ENCODE assay signal across 19 mouse cellular contexts in genomic region chr17:27502736-27503445, GRCm38 (mm10). TPM values are rescaled to one million over a fixed set of nuclear protein-coding genes. Genes with fewer than 3 reads are reported as not detected.
DNase-seq lines count a peak whose midpoint lies in the region; ATAC-seq and TF ChIP-seq lines count a peak whose summit lies in the region.
"Had no signal": no experiment of that assay in that cellular context is flagged by ENCODE, and none has a peak within 500 bp of the region (broad histone marks: within the 10 kb centered on the region; RNA-seq: fewer than 3 reads in every experiment).

No protein-coding gene starts in this region.

- WGBS in midbrain, embryonic 10.5 days, result 54% methylated on average over 31 of the region's 31 CpGs
- WGBS in midbrain, postnatal 0 days, result 70% methylated on average over 31 of the region's 31 CpGs
- 76% methylated on average over 31 of the region's 31 CpGs for WGBS in forebrain, embryonic 15.5 days
- WGBS in midbrain, embryonic 14.5 days, result 63% methylated on average over 31 of the region's 31 CpGs
- 95% methylated on average over 31 of the region's 31 CpGs for WGBS in thymus, adult 2 months

- no peaks in the 10 kb centered on the region for H3K9me3 ChIP-seq in midbrain, embryonic 10.5 days (replicated peaks)
- no peaks in the 10 kb centered on the region for H3K9me3 ChIP-seq in midbrain, postnatal 0 days (ENCODE audit: low read length)
- no peaks in the 10 kb centered on the region for H3K9me3 ChIP-seq in forebrain, embryonic 15.5 days
- no peaks in the 10 kb centered on the region for H3K9me3 ChIP-seq in midbrain, embryonic 14.5 days (ENCODE audit: control insufficient read depth, low read length)
- H3K9me3 ChIP-seq: embryonic facial prominence, embryonic 13.5 days; intestine, embryonic 15.5 days had no signal

- H3K4me2 ChIP-seq in midbrain, postnatal 0 days (ENCODE audit: low read depth, low read length, poor library complexity, severe bottlenecking), result no peak overlapping the region
- H3K4me2 ChIP-seq in forebrain, embryonic 15.5 days (replicated peaks), result no peak overlapping the region
- 0 out of 2 replicates have a peak overlapping the region, but pooled peaks have one; percentile 38 for H3K4me2 ChIP-seq in midbrain, embryonic 14.5 days (ENCODE audit: low read length)

- peak; percentile 34 for DNase-seq in cerebellum, adult 11 months
- DNase-seq in cerebellum, postnatal 4 days (ENCODE audit: low spot score in 2 of 2), result no peak
- DNase-seq in midbrain, embryonic 10.5 days (ENCODE audit: low spot score), result no peak
- no peak for DNase-seq in midbrain, postnatal 0 days (ENCODE audit: low spot score)
- no peak for DNase-seq in midbrain, embryonic 14.5 days
- DNase-seq in spleen, postnatal 14 days (ENCODE audit: low spot score in 2 of 2), result no peak
- no peak for DNase-seq in thymus, adult 2 months
- DNase-seq: gastrocnemius, postnatal 10 days; heart, postnatal 10 days; liver; lung, adult 18-20 months; lung, postnatal 4 days; spleen, adult 18-20 months had no signal

- peaks cover 100% of the 10 kb centered on the region for H3K4me1 ChIP-seq in midbrain, embryonic 10.5 days
- peaks cover 13% of the 10 kb centered on the region for H3K4me1 ChIP-seq in midbrain, postnatal 0 days (ENCODE audit: insufficient read depth, low read length)
- peaks cover 40% of the 10 kb centered on the region for H3K4me1 ChIP-seq in forebrain, embryonic 15.5 days
- peaks cover 61% of the 10 kb centered on the region for H3K4me1 ChIP-seq in midbrain, embryonic 14.5 days (ENCODE audit: control insufficient read depth, insufficient read depth, low read length)
- H3K4me1 ChIP-seq in thymus, adult 2 months (replicated peaks; ENCODE audit: control insufficient read depth, insufficient read depth, low read length), result peaks cover 21% of the 10 kb centered on the region

- H3K4me3 ChIP-seq in midbrain, embryonic 10.5 days, result peak overlapping the region; percentile 32
- H3K4me3 ChIP-seq in midbrain, postnatal 0 days (ENCODE audit: low read depth, low read length), result no peak overlapping the region
- H3K4me3 ChIP-seq in forebrain, embryonic 15.5 days, result no peak overlapping the region
- H3K4me3 ChIP-seq in midbrain, embryonic 14.5 days (replicated peaks; ENCODE audit: low read depth, low read length), result no peak overlapping the region
- H3K4me3 ChIP-seq in thymus, adult 2 months (ENCODE audit: control insufficient read depth, insufficient read depth, low read length), result no peak overlapping the region
- H3K4me3 ChIP-seq: embryonic facial prominence, embryonic 13.5 days; intestine, embryonic 15.5 days had no signal

- TF ChIP-seq CTCF in midbrain, postnatal 0 days (IDR thresholded peaks at IDR 0.05), result no peak
- no peak for TF ChIP-seq CTCF in thymus, adult 2 months (IDR thresholded peaks at IDR 0.05; ENCODE audit: borderline replicate concordance, control insufficient read depth, extremely low read depth, insufficient read depth, low read length, poor library complexity)

- no peak for TF ChIP-seq POLR2A in thymus, adult 2 months (IDR thresholded peaks at IDR 0.05; ENCODE audit: control insufficient read depth, extremely low read depth, insufficient read depth, low read length, poor library complexity)

- ATAC-seq in midbrain, postnatal 0 days (ENCODE audit: low FRiP score), result no peak
- ATAC-seq in forebrain, embryonic 15.5 days (replicated peaks), result no peak
- no peak for ATAC-seq in midbrain, embryonic 14.5 days (ENCODE audit: low FRiP score, low TSS enrichment)
- ATAC-seq: intestine, embryonic 15.5 days; Patski had no signal

- H3K9ac ChIP-seq in midbrain, postnatal 0 days (replicated peaks; ENCODE audit: low read length, poor library complexity, severe bottlenecking), result no peak overlapping the region
- no peak overlapping the region for H3K9ac ChIP-seq in forebrain, embryonic 15.5 days (replicated peaks)
- H3K9ac ChIP-seq in midbrain, embryonic 14.5 days (replicated peaks; ENCODE audit: low read length), result no peak overlapping the region
- H3K9ac ChIP-seq: embryonic facial prominence, embryonic 13.5 days; intestine, embryonic 15.5 days had no signal

- peak overlapping the region; percentile 95 for H3K27ac ChIP-seq in midbrain, embryonic 10.5 days (replicated peaks)
- no peak overlapping the region for H3K27ac ChIP-seq in midbrain, postnatal 0 days (ENCODE audit: low read depth, low read length)
- H3K27ac ChIP-seq in forebrain, embryonic 15.5 days (replicated peaks), result peak overlapping the region; percentile 90
- peak overlapping the region; percentile 91 for H3K27ac ChIP-seq in midbrain, embryonic 14.5 days (replicated peaks; ENCODE audit: low read depth, low read length)
- no peak overlapping the region for H3K27ac ChIP-seq in thymus, adult 2 months (ENCODE audit: control insufficient read depth, insufficient read depth, low read length)
- H3K27ac ChIP-seq: intestine, embryonic 15.5 days; stomach, postnatal 0 days had no signal

- peaks cover 42% of the 10 kb centered on the region for H3K27me3 ChIP-seq in midbrain, embryonic 10.5 days (ENCODE audit: low read depth, poor library complexity, severe bottlenecking)
- H3K27me3 ChIP-seq in midbrain, postnatal 0 days (ENCODE audit: insufficient read depth, low read length), result no peaks in the 10 kb centered on the region
- H3K27me3 ChIP-seq in forebrain, embryonic 15.5 days, result no peaks in the 10 kb centered on the region
- no peaks in the 10 kb centered on the region for H3K27me3 ChIP-seq in midbrain, embryonic 14.5 days (ENCODE audit: control insufficient read depth, insufficient read depth, low read length)
- no peaks in the 10 kb centered on the region for H3K27me3 ChIP-seq in thymus, adult 2 months (ENCODE audit: control insufficient read depth, insufficient read depth, low read length)

- H3K36me3 ChIP-seq in midbrain, embryonic 10.5 days, result no peaks in the 10 kb centered on the region
- no peaks in the 10 kb centered on the region for H3K36me3 ChIP-seq in midbrain, postnatal 0 days (ENCODE audit: insufficient read depth, low read length)
- H3K36me3 ChIP-seq in forebrain, embryonic 15.5 days, result no peaks in the 10 kb centered on the region
- no peaks in the 10 kb centered on the region for H3K36me3 ChIP-seq in midbrain, embryonic 14.5 days (ENCODE audit: control insufficient read depth, insufficient read depth, low read length)
- H3K36me3 ChIP-seq in thymus, adult 2 months (ENCODE audit: control insufficient read depth, insufficient read depth, low read length), result no peaks in the 10 kb centered on the region
- H3K36me3 ChIP-seq: embryonic facial prominence, embryonic 13.5 days; intestine, embryonic 15.5 days had no signal

RNA-seq across cellular contexts. Expression of gene Grm4, which starts 18.3 kb away (rescaled TPM):
- polyA plus RNA-seq in midbrain, embryonic 10.5 days (2016; fragmentation: Nextera tagmentation; extraction: Ambion mirVana), result 2.8 and 3.5 TPM in 2 replicates
- 37.6 and 54.0 TPM in 2 replicates for total RNA-seq in midbrain, postnatal 0 days (2014; rRNA removed)
- polyA plus RNA-seq in midbrain, postnatal 0 days (2015; fragmentation: Nextera tagmentation; extraction: Ambion mirVana), result 11.1 and 12.5 TPM in 2 replicates
- polyA plus RNA-seq in forebrain, embryonic 15.5 days (2015; fragmentation: Nextera tagmentation; extraction: Ambion mirVana), result 2.4 and 3.0 TPM in 2 replicates
- 9.8 and 10.1 TPM in 2 replicates for polyA plus RNA-seq in midbrain, embryonic 14.5 days (2014; fragmentation: Nextera tagmentation; extraction: Ambion mirVana)
- 1.5 and 1.9 TPM in 2 replicates for polyA plus RNA-seq in thymus, adult 2 months (2012; rRNA removed)
- total RNA-seq: monocyte, adult 5-6 weeks had no signal

RNA-seq across cellular contexts. Expression of gene Hmga1, which starts 53.4 kb away (rescaled TPM):
- polyA plus RNA-seq in midbrain, embryonic 10.5 days (2016; fragmentation: Nextera tagmentation; extraction: Ambion mirVana), result 620 and 831 TPM in 2 replicates
- 135 and 138 TPM in 2 replicates for total RNA-seq in midbrain, postnatal 0 days (2014; rRNA removed)
- polyA plus RNA-seq in midbrain, postnatal 0 days (2015; fragmentation: Nextera tagmentation; extraction: Ambion mirVana), result 144 and 154 TPM in 2 replicates
- 106 and 121 TPM in 2 replicates for polyA plus RNA-seq in forebrain, embryonic 15.5 days (2015; fragmentation: Nextera tagmentation; extraction: Ambion mirVana)
- 134 and 143 TPM in 2 replicates for polyA plus RNA-seq in midbrain, embryonic 14.5 days (2014; fragmentation: Nextera tagmentation; extraction: Ambion mirVana)
- polyA plus RNA-seq in thymus, adult 2 months (2012; rRNA removed), result 430 and 578 TPM in 2 replicates

Comparison
In these comparisons a context has a peak if more than half of its experiments do, and no peak if none do; other contexts are left out.
1. H3K27ac ChIP-seq: peak in midbrain, embryonic 10.5 days (single experiment), forebrain, embryonic 15.5 days (single experiment) and midbrain, embryonic 14.5 days (single experiment); none in midbrain, postnatal 0 days (single experiment) and thymus, adult 2 months (single experiment).